Mouse (Mus musculus): ENCODE measurements at regions not wholly inside any gene's neighbourhood (a gene's known extent, or its start where the extent isn't known, plus 50 kb on each side); places are given as distances from the start of the nearest gene placed in this dataset.
A peak's percentile ranks its signal among the peaks of the same experiment; 100 is the strongest.
"Not testable (repeated sequence)": the region's sequence is repeated elsewhere in the genome, so short reads cannot be mapped to it uniquely, and the experiment has no call there.

DNA sequence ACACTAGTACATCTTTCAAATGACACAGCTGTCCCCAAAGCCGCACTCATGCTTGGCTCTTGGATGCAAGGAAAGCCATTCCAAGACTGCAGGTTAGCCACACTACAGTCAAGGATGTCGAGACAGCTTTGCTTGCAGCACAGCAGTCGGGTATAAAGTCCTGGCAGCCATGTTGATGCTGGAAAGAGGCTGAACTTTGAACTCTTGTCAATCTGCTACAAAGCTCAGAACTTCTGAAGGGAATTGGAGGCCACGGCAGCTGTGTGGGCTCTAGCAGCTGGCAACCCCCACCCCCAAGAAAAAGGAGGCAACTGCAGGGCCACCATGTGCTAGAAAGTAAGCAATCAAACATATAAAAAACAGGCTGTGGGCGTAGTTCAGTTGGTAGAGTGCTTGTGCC is 90.0 kb upstream of the Zcchc2 start:
- no peak for DNase-seq (ENCODE audit: low spot score)

GRCm38 (mm10) chr1:105900920-105901319 is 89.3 kb upstream of the Zcchc2 start:
- DNase-seq (ENCODE audit: low spot score): no peak

DNA sequence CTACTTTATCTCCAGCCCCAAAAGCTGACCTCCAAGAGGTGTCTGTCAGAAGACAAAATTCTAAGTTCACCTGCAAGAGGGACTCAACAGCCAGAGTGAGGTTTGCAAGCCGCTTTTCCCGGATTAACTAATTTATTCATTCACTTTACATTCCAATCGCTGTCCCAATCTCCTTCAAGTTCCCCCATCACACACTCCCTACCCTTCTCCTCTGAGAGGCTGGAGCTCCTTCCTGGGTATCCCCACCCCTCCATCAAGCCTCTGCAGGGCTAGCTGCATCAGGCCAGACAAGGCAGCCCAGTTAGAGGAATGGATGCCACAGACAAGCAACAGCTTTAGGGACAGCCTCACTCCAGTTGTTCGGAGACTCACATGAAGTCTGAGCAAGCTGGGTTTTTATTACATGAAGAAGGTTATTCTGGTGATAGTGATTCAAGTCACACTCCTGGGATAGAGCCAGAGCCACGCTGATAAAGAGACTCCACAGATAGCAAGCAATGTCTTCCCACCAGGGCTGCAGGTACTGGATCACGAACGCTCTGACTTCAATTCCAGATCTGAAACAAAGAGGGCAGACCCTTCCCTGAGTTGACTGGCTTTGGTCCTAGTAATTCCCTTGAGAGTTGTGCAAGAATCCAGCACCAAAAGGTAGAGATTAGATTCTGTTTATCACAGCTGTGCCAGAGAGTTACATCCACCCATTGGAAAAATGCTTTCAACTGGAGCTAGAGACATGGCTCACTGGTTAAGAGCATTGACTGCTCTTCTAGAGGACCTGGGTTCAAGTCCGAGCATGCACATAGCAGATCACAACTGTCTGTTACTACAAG is 86.7 kb upstream of the Zcchc2 start:
- no peak for DNase-seq (ENCODE audit: low spot score)

- no peak for DNase-seq (ENCODE audit: low spot score)
Measured at GRCm38 (mm10) chr1:105904737-105905136, 85.5 kb upstream of the Zcchc2 start.

DNA sequence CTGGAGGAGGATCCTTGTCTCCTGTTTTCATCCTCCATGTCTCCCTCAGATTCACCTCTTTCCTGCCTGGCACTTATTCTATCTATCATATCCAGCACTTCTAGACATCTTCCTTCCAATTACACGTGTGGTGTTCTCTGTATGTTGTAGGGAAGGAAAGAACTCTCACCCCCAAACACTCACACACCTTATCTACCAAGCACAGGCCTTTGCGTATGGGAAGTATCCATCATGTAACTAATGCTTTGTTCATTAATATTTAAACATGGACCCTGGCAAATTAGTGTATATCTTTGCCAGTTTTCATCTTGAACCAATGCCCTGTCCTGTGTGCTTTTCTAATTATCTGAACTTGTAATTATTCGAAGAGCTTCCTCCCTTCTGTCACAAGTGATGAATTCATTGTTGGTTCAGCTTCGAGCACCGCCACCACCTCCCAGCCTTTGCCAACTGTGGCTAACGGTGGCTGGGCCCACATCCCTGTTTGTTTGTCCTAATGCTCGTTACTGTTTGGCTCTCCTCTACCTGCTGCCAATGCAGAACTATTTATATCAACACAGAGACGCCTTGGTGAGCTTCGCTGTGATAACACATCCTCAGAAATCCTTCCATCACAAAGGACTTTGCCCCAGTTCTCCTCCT is 84.3 kb upstream of the Zcchc2 start:
- no peak for DNase-seq (ENCODE audit: low spot score)

DNA sequence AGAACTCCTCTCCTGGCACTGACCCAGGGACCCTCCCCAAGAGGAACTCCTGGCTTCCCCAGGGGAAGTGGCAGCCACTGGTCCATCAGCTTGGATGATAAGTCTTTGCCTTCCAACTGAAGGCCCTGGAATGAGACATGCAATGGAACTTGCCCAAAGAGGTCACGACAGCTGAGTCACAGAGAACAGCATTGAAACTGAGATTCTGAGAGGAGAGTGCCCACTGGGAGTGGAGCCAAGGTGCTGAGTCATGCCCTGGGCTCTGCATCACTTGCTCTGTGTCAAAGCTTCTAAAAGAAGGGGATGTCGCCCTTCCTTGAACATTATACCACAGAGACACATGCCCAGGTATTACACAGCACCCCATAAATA is 83.8 kb upstream of the Zcchc2 start:
- DNase-seq (ENCODE audit: low spot score): peak; percentile 61

GRCm38 (mm10) chr1:105908029-105908876 is 82.0 kb upstream of the Zcchc2 start:
- no peak for DNase-seq (ENCODE audit: low spot score)

DNA sequence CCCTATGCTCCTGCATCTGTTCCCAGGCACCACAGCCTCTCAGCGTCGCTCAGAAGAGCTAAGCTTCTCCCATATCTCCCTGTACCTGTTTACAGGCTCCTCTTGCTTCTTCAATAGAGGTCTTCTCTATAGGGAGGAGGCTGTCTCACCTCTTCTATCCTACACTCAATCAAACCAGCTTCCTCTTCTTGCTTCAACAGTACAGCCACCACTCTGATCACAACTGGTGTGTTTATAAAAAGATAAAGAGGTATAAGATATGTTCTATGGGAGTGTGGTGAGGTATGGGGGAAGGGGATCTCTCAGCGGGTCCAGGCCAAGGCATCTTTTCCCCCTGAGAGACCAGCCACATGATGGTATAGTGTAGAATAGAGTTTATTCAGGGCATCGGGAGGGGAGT is 81.1 kb upstream of the Zcchc2 start:
- no peak for DNase-seq (ENCODE audit: low spot score)

DNA sequence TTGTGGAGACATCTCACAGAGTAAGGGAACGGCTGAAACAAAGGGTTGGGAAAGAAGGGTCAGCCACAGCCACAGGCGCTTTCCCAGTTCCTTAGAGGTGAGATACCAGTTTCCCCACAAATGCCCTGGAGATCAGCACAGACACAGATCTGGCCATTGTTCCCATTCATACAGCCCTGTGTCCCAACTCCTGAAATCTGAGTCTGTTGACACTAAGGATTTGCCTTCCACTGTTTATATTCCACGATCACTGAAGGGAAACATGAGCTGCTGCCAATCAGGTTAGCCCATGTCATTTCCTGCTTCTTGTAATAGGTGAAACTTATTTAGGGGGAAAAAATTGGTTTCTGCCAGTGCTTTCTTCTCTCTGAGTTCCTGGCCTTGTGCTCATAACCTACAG is 78.5 kb upstream of the Zcchc2 start:
- DNase-seq (ENCODE audit: low spot score): no peak

DNA sequence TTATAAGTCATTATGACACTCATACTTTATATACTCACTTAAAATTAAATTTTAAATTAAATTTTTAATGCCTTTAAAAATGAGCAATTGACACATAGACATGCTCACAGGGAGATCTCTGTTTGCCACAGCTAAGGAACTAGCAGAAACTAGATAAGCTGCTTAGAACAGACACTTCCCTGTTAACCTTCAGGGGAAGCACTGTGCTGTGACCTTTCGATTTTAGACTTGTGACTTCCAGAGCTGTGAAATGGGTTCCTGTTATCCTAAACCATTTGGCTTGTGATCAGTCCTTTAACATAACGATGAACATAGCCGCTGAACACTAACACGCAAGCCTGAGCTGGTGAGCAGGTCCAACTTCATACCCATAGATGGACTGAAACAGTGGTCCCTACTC is 68.4 kb upstream of the Zcchc2 start:
- no peak for DNase-seq (ENCODE audit: low spot score)

- no peak for DNase-seq (ENCODE audit: low spot score)
Measured at GRCm38 (mm10) chr1:105922586-105922985, 67.6 kb upstream of the Zcchc2 start.

GRCm38 (mm10) chr1:105923001-105923400 is 67.2 kb upstream of the Zcchc2 start:
- DNase-seq (ENCODE audit: low spot score): no peak

GRCm38 (mm10) chr1:105925617-105926370 is 64.4 kb upstream of the Zcchc2 start:
- DNase-seq (ENCODE audit: low spot score): no peak

DNA sequence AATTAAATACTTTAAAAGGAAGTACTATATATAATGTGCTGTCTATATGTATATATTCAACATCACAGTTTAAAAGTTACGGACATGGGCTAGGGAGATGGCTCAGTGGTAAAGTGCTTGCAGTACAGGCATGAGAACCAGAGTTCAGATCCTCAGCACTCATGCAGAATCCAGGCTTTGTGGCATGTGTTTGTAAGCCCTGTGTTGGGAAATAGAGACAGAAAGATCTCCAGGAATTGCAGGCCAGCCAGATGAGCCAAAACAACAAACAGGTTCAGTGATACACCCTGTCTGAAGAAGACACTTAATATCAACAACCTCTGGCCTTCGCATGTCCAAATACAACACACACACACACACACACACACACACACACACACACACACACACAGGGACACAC is 63.3 kb upstream of the Zcchc2 start:
- DNase-seq (ENCODE audit: low spot score): no peak

DNA sequence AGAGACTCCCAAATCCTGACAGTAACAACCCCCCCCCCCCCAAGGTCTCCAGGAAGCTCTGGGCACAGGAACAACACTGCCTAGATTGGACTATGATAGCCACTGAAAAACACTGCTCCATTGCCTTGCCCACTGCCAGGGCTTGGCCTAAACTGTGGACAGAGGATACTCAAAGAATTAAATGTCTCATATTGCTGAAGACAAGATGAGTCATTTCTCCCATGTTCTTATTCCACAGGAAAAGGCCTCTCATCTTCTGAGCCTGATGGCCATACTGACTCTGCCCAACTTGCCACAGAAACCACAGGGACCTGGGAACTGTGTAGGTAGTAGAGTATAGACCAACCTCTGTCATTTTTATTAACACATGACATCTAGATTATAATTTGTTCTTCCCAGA is 59.4 kb upstream of the Zcchc2 start:
- DNase-seq (ENCODE audit: low spot score): no peak

DNA sequence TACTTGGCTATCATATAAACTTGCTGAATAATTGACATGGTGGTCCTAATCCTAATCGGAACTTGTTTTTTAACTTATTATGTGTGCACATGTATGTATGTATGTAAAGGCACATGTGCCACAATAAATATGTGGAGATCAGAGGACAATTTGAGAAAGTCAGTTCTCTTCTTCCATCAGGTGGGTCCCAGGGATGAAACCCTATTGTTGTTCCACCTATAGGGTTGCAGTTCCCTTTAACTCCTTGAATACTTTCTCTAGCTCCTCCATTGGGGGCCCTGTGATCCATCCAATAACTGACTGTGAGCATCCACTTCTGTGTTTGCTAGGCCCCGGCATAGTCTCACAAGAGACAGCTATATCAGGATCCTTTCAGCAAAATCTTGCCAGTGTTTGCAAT is 56.0 kb upstream of the Zcchc2 start:
- not testable (repeated sequence) for DNase-seq (ENCODE audit: low spot score)
